Mouse (Mus musculus): ENCODE data around the gene Mblac2.

DNA sequence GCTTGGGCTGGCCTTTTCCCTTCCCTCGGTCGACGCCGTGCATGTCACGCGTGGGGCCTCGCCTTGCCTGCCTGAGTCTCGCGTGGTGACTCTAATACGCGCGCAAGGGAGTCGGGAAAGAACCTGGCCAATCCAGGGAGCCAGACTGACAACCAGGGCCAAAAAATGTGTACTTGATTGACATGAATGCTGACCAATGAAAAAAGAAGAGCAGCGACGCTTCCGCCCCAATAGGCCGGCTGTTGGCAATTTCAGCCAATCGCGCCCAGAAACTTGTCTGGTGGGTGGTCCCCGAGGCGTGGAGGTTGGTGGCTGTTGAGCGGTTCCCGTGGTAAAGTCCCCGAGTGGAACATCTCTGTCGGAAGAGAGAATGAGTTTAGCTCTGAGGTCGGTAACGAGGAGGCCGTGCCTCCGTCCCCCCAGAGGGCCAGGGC is 71.8 kb downstream of the Mblac2 start, which contains the start of gene Cetn3:
- peak; percentile 83 for TF ChIP-seq POLR2A (IDR thresholded peaks at IDR 0.05; ENCODE audit: insufficient read length, low read depth)
- TF ChIP-seq MAX (IDR thresholded peaks at IDR 0.05; ENCODE audit: low read depth) = peak; percentile 76
- no peak for TF ChIP-seq TCF12 (IDR thresholded peaks at IDR 0.05; ENCODE audit: insufficient read depth, poor library complexity, severe bottlenecking)
